Mouse (Mus musculus) activated CD4-positive, CD25-positive, alpha-beta regulatory T cell, adult 4 months (primary cell): Measurements from ENCODE around the gene Kcmf1. TPM values are rescaled to one million over a fixed set of nuclear protein-coding genes. Genes with fewer than 3 reads are reported as not detected.
"Not testable (repeated sequence)": the region's sequence is repeated elsewhere in the genome, so short reads cannot be mapped to it uniquely, and the experiment has no call there.

Experiments used
- ATAC-seq: one replicate; pipeline ENCODE4 v1.8.0; 2017
- polyA plus RNA-seq, 2 experiments: library from polyadenylated mRNA; unstranded; fragments of 100-300 nt; shearing (Covaris generic); gene quantifications; one replicate each; pipeline ENCODE4 v1.2.1; 2017

The Kcmf1 gene
- polyA plus RNA-seq, 2 experiments from 2014 or later: 10.1 to 12.0 TPM

DNA sequence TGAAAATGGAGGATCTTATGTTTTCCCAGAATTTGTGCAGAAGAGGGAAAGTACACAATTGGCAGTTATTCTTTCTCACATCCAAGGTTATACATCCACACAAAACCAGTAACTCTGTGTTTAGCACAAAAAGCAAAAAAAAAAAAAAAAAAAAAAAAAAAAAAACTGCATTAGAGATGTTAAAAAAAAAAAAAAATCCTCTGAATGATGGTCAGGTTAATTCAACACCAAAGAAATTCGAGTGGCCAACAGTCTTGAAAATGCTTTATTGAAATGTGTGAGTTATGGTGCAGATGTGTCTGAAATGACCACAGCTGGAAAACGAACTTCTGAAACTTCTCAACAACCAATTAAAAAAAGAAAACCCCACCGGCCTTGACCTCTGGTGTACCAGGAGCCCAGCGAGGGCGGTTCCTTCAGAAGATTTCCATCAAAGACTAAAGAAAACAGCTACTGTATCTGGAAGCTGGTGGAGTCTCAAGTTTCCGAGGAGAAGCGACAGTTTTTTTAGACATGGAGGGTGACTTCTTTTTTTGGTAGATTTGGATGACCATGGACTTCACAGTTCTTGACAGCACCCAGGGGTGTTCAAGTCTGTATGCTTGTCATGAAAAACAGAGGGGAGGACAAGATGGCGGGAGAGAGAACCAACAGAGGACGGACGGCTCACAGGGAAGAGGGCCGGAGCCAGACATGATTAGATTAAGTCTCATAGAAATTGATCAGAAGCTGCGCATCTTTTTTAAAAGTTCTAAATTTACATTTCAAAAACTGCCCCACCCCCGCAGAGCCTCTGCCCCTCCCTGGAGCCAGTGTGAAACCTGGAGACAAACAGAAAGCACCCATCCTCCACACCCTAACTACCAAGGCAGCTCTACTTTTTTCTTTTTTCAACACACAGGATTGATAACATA is 58.7 kb downstream of the Kcmf1 start:
- no peak for ATAC-seq

DNA sequence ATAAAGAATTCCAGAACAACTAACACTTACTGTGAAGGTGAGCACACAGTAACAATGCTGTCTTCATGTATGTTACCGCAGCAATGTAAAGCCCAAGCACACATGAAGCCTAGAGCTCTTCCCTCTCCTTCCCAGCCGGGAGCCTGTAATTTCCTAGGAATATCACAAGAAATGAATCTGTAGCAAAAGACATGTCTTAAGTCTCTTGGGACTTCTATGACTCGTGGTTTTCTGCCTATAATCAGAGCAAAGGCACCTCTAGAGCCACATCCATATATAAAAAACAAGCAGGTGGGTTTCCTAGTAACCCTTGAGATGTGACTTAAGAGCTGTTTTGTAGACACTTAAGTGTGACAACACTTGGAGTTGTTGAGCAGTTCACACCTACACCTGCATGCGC is 62.0 kb downstream of the Kcmf1 start:
- ATAC-seq: no peak

DNA sequence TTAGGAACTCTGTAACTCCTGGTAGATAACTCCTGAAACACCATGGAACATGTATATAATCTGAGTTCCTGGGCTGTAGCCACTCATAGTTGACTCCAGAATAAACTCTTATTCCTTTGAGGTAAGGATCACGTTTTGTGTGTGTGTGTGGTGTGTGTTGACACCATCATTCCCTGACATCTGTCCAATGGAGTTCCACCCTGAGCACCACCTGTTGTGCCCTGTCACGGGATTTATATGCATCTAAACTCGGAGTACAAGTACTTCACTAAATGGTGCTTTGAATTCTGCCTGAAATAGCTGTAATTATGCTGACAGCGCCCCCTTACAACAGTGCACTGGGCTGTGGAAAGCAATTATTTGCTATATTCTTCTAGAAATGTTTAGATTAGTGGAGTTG is 65.3 kb downstream of the Kcmf1 start:
- ATAC-seq: no peak

DNA sequence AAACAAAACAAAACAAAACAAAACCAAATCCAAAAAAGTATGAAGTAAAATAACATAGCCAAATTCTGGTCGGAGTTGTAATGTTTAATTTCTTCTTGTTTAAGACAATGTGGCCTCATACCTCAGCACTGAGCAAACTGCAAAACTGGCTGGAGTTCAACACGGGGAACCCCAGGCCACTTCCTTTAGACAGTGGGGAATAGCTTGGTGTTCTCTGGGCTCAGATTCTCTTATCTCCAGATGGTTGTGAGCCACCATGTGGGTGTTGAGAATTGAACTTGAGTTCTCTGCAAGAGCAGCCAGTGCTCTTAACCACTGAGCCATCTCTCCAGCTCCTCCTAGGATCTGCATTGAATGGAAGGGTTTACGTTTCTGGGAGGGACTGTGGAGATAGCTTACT is 67.9 kb downstream of the Kcmf1 start:
- no peak for ATAC-seq

DNA sequence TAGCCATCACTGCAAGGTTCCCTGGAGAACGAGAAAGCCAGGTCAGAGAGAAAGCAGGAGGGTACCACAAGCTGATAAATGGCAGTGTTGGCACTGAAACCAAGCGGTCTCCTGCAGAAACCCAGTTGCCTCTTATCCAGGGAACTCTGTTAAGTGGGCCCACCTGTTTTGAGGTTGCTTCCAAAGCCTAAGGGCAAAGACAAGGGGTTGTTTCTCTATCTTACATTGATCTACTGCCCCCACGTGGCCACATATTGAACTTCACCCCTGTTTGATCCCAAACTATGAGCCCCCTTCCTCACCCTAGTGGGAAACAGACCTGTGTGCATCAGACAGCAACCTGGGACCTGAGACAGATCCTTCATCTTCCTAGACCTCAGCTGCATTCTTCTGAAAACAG is 68.5 kb downstream of the Kcmf1 start:
- no peak for ATAC-seq

DNA sequence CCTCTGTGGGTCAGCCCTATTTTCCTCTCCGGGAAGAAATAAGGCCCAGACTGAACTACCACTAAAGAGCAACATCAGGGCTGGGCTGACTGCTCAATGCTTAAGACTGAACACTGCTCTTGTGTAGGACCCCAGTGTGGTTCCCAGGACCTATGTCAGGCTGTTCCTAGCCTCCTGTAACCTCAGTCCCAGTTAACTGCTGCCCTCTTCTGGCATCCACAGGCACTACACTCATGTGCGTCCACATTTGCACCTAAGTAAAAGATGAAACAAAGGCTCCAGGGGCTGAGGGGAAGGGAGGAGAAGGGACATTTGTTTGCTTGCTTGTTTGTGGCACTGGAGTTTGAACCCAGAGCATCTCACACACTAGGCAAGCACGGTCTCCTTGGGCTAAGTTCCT is 70.9 kb downstream of the Kcmf1 start:
- ATAC-seq: no peak

DNA sequence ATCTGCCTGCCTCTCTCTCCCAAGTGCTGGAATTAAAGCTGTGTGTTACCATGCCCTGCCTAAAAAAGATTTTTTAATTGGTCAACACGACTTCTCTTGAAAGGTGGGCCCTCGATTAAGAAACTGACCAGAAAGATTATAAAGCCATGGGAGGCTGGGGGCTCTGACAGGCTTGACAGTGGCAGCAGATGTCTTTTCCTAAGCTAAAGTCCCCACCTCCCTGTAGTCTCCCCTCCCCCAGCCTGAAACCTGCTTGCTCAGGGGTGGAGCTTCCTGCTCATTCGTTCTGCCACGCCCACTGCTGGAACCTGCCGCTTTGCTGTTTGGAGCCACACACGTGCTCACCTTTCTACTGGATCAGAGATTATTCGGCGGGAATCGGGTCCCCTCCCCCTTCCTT is 71.7 kb downstream of the Kcmf1 start:
- not testable (repeated sequence) for ATAC-seq

DNA sequence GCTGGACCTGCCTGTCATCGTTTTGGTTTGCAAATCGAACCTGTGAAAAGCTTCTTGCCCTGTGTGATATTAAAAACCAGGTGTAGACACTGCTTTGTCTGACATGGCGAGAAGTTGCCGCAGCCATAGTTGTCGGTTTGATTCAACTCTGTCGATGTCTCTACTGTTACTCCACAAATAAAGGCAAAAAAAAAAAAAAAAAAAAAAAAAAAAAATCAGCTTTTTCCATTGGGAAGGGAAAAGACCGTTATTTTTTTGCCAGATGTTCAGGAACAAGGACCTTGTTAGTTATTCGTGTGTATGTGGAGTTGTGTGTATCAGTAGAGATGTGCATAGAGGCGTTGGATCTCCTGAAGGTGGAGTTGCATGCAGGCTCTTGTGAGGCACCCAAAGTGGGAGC is 74.0 kb downstream of the Kcmf1 start:
- no peak for ATAC-seq

DNA sequence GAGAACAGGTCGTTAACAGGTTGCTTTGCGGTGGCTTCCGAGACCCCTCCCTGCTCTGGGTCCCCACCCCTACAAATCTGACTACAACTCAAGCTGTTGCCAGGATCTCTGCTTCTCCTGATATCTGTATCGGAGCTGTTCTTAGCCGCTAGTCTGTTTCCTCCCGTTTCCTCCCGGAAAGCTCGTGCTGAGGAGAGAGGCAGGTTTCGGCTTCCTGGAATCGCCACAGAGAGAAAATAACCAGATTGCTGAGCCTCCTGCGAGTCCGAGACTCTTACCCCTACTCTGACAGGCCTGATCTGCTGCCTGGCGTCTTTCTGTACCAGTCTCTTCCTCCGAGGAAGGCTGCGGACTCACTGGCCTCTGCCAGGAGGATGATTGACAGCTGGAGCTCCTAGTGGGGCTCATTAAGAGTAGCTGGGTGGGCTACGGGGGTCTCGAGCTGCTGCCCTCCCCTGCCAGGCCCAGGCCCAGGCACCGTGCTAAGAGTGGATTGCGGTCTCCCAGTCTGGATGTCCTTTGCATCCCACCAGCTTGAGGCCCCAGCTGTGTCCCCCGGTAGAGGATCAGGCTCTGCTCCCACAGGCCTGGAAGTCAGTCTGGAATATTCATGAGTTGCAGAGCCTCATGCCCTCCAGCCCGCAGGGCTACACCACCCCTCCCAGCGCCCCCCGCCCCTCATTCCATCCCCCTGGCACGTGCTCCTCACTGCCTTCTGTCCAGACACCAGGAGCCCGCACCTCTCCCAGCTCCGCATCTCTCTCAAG is 74.6 kb downstream of the Kcmf1 start:
- no peak for ATAC-seq

DNA sequence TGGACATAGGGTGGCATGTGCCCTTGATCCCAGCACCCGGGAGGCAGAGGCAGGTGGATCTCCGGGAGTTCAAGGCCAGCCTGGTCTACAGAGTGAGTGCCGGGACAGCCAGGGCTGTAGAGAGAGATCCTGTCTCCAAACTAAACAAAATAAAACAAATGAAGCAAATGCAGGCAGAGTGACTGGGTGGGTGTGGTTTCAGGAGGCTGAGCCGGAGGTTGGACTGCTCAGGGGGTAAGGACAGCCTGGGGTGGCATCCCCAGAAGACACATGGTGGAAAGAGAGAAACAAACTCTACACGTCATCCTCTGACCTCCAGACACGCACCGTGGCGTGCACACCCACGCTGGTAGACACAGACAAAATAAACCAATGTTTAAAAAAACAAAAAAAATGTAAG is 86.3 kb downstream of the Kcmf1 start:
- ATAC-seq: no peak

DNA sequence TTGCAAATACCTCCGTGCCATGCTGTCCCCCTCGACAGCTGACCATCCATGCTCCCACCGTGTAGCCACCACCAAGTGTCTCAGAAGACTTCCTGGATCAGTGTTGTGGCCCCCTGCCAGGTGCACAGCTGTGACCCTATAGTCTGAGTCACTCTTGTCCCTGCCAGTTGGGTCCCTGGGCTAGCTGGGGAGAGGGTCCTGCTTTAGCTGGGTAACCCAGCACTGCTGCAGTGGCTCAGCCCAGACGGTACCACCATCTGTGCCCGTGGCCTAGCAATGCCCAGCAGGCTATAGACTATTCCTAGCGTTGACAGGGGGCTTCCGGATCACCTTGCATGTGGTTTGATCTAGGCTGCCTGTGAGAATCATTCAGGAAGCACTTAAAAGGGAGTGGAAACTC is 89.5 kb downstream of the Kcmf1 start:
- no peak for ATAC-seq

DNA sequence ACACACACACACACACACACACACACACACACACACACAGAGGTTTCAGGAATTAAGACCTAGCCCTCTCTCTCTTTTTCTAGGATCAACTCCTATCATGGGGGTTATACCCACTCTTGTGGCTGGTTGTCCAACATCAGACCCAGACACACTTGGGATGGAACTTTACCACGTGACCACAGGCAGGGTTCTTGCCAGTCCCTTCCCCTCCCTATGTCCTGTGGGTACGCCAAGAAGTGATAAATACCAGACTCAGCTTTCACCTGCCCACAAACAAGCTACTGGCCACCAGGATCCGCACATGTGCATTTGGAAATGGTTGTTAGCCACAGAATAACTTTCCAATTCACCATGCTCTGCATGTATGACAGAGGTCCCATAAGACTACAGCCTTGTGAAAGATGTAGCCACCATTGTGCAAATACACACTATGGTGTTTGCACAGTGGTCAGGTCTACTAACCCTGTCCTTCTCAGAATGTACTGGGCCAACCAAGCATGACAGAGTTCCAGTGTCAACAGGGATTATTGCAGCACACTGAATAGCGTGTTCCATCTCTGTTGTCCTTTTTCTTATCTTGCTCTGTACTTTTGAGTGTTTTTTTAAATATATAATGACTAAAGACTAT is 90.1 kb downstream of the Kcmf1 start:
- no peak for ATAC-seq

DNA sequence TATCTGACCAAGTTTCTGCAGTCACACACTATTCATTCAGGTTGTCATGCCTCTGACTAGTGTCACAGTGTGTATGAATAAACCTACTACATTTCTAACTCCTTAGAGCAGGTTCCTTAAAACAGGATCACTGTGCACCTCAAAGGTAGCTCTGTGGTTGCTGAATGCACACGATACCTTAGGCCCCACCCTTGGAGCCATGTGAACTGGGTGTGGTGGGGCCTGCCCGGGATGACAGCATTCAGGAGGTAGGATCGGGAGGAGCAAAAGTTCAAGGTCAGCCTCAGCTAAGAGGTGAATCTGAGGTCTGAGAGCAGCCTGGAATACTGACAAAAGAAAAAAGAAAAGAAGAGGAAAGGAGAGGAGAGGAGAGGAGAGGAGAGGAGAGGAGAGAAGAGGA is 91.4 kb downstream of the Kcmf1 start:
- ATAC-seq: no peak

DNA sequence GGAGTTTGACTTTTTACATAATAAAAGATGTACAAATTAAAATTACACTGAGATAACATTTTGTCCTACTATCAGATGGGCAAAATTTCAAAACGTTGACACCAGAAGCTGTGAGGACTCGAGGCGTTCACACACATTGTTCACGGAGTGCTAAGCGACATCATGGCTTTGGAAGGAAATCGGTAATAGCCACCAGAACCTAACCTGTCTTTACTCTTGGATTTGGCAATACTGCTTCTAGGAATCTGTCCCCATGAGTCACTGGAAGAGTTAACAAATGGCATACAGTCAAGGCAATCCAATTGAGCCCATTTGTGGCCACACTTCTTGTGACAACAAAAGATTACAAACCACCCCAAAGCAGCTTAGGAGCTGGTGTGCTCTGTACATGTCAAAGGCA is 96.1 kb downstream of the Kcmf1 start:
- no peak for ATAC-seq

DNA sequence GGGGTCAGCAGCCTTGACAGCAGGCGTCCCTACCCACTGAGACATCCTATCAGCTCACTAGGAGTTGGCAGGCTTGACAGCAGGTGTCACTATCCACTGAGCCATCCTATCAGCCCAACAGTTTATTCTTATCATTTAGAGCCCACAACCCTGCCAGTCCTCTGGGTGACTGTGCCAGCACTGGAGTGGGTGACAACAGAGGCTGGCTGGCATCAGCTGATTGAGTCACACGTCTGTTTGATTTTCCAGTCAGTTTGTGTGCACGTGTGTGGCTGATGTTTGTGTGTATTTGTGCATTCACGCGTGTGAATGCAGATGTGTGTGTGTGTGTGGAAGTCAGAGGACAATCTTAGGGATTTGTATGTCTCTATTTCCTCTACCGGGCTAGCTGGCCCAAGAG is 97.7 kb downstream of the Kcmf1 start:
- ATAC-seq: no peak

DNA sequence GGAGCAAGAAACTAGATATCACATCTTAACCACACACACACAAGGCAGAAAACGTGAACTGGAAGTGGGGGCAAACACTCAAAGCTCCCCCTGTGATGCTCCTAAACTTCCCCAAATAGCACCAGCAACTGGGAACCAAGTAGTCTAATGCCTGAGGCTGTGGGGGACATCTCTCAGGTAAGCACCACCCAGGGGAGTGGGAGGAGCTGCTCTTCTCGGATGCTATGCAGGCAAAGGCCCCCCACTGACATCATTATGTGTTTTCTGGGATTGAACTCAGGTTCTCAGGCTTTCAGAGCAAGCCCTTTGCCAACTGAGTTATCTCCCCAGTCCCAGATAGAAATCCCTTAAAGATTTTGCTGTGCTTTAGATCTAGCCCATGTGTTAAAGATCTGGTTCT is 99.1 kb downstream of the Kcmf1 start:
- ATAC-seq: no peak

DNA sequence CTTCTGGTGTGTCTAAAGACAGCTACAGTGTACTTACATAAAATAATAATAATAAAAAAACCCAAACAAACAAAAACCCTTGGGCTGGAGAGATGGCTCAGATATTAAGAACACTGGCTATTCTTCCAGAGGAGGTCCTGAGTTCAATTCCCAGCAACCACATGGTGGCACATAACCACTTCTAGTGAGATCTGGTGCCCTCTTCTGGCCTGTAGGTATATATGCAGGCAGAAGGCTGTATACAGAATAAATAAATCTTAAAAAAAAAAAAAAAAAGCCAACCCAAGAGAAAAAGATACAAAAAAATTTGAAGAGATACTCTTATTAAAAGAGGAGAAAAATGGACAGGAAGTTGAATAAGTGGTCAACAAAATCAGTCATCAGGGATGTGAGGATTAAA is 102.0 kb downstream of the Kcmf1 start:
- ATAC-seq: no peak

DNA sequence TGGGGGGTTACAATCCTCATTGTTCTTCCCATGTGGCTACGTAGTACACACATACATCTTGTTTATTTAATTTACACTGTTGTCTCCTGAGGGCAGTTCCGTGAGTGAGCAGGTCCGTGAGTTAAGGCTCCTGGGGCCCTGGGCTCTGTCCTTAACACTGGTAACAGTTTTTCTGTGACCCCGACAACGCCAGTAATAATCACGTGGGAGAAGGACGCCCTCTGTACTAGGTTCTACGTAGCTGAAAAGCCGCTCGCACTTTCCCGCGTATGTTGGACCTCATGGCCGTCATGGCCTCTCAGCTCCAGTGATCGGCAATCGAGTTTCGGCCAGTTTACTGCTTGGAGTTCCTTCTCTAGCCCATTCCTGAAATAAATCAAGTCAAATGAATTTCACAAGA is 104.3 kb downstream of the Kcmf1 start:
- no peak for ATAC-seq

DNA sequence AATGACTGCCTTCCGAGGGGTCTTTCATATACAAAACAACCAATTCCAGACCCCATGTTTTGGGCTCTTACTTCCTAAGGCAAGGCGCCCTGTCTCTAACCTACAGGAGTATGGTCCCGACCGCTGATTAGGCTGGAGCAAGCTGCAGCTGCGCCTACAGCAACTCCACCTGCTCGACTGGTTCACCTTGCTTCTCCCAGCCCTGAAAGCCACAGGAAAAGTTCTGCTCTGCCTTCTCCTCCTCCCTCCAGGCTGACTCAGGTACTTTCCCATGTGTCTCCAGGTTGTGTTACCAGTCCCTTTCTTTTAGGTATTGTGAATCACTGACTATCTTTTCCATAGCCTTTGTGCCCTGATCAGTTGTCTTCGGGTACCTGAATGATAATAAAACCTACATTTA is 104.9 kb downstream of the Kcmf1 start:
- no peak for ATAC-seq

DNA sequence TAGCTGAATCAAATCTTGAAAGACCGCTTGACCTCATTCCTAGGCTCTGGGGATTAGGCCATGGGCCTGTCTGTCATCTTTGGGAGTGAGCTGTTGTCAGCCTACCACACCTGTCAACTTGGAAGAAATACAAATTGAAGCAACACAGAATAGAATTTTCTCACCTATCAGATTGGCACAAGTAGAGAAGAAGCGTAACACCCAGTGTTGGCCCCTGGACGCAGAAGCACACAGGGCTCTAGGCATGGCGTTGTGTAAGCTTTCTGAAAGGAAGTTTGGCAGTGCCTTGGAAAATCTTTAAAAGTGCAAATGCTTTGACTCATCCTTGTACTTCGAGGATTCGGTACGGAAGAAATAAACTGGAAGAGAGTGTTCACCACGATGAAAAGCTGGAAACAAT is 107.1 kb downstream of the Kcmf1 start:
- ATAC-seq: no peak
